Mouse (Mus musculus): ENCODE measurements at regions not wholly inside any gene's neighbourhood (a gene's known extent, or its start where the extent isn't known, plus 50 kb on each side); places are given as distances from the start of the nearest gene placed in this dataset.
A peak's percentile ranks its signal among the peaks of the same experiment; 100 is the strongest.

- no peaks in the 10 kb centered on the region for H3K27me3 ChIP-seq (ENCODE audit: control insufficient read depth, insufficient read depth, low read depth, low read length)
- no peak overlapping the region for H3K4me2 ChIP-seq (ENCODE audit: low read length)
- no peak overlapping the region for H3K27ac ChIP-seq (ENCODE audit: low read length)
- no peaks in the 10 kb centered on the region for H3K36me3 ChIP-seq (ENCODE audit: control insufficient read depth, insufficient read depth, low read length)
- H3K9me3 ChIP-seq (replicated peaks; ENCODE audit: control insufficient read depth, low read length, poor library complexity, severe bottlenecking) = no peaks in the 10 kb centered on the region
- no peak overlapping the region for H3K9ac ChIP-seq (ENCODE audit: low read depth, low read length)
- WGBS = 67% methylated on average over 3 of the region's 3 CpGs
- H3K4me3 ChIP-seq (ENCODE audit: low read depth, low read length) = no peak overlapping the region
- H3K4me1 ChIP-seq (ENCODE audit: control insufficient read depth, insufficient read depth, low read length) = no peaks in the 10 kb centered on the region
- ATAC-seq = no peak
Observed at GRCm38 (mm10) chr1:77219488-77220321, 295.2 kb downstream of the Epha4 start.

- Histone ChIP-seq H3K9ac (ENCODE audit: low read depth, low read length) (no peak overlapping the region), H3K4me2 (ENCODE audit: low read length) (no peak overlapping the region), H3K36me3 (ENCODE audit: control insufficient read depth, insufficient read depth, low read length) (no peaks in the 10 kb centered on the region), H3K27me3 (ENCODE audit: control insufficient read depth, insufficient read depth, low read depth, low read length) (no peaks in the 10 kb centered on the region), H3K4me3 (ENCODE audit: low read depth, low read length) (no peak overlapping the region), H3K9me3 (replicated peaks; ENCODE audit: control insufficient read depth, low read length, poor library complexity, severe bottlenecking) (no peaks in the 10 kb centered on the region), H3K27ac (ENCODE audit: low read length) (no peak overlapping the region), H3K4me1 (ENCODE audit: control insufficient read depth, insufficient read depth, low read length) (no peaks in the 10 kb centered on the region)
- ATAC-seq = no peak
- 97% methylated on average over 1 of the region's 1 CpGs for WGBS
Observed at GRCm38 (mm10) chr1:77220322-77220590, 294.6 kb downstream of the Epha4 start.

GRCm38 (mm10) chr1:77220783-77221182, 294.1 kb downstream of the Epha4 start:
- Histone ChIP-seq H3K9me3 (replicated peaks; ENCODE audit: control insufficient read depth, low read length, poor library complexity, severe bottlenecking) (no peaks in the 10 kb centered on the region), H3K4me1 (ENCODE audit: control insufficient read depth, insufficient read depth, low read length) (no peaks in the 10 kb centered on the region), H3K27ac (ENCODE audit: low read length) (no peak overlapping the region), H3K36me3 (ENCODE audit: control insufficient read depth, insufficient read depth, low read length) (no peaks in the 10 kb centered on the region), H3K4me2 (ENCODE audit: low read length) (no peak overlapping the region), H3K9ac (ENCODE audit: low read depth, low read length) (no peak overlapping the region), H3K4me3 (ENCODE audit: low read depth, low read length) (no peak overlapping the region), H3K27me3 (ENCODE audit: control insufficient read depth, insufficient read depth, low read depth, low read length) (no peaks in the 10 kb centered on the region)
- no peak for ATAC-seq
- 88% methylated on average over 6 of the region's 6 CpGs for WGBS

- Histone ChIP-seq H3K27me3 (ENCODE audit: control insufficient read depth, insufficient read depth, low read depth, low read length) (no peaks in the 10 kb centered on the region), H3K4me2 (ENCODE audit: low read length) (no peak overlapping the region), H3K9ac (ENCODE audit: low read depth, low read length) (no peak overlapping the region), H3K9me3 (replicated peaks; ENCODE audit: control insufficient read depth, low read length, poor library complexity, severe bottlenecking) (no peaks in the 10 kb centered on the region), H3K36me3 (ENCODE audit: control insufficient read depth, insufficient read depth, low read length) (no peaks in the 10 kb centered on the region), H3K4me1 (ENCODE audit: control insufficient read depth, insufficient read depth, low read length) (0 out of 2 replicates have a peak, but pooled peaks cover 2% of the 10 kb centered on the region), H3K27ac (ENCODE audit: low read length) (no peak overlapping the region), H3K4me3 (ENCODE audit: low read depth, low read length) (no peak overlapping the region)
- 92% methylated on average over 2 of the region's 2 CpGs for WGBS
- no peak for ATAC-seq
Observed at GRCm38 (mm10) chr1:77221900-77222299, 293.0 kb downstream of the Epha4 start.

- Histone ChIP-seq H3K27me3 (ENCODE audit: control insufficient read depth, insufficient read depth, low read depth, low read length) (no peaks in the 10 kb centered on the region), H3K36me3 (ENCODE audit: control insufficient read depth, insufficient read depth, low read length) (no peaks in the 10 kb centered on the region), H3K4me1 (ENCODE audit: control insufficient read depth, insufficient read depth, low read length) (0 out of 2 replicates have a peak, but pooled peaks cover 2% of the 10 kb centered on the region), H3K27ac (ENCODE audit: low read length) (no peak overlapping the region), H3K4me3 (ENCODE audit: low read depth, low read length) (no peak overlapping the region), H3K9me3 (replicated peaks; ENCODE audit: control insufficient read depth, low read length, poor library complexity, severe bottlenecking) (no peaks in the 10 kb centered on the region), H3K4me2 (ENCODE audit: low read length) (0 out of 2 replicates have a peak overlapping the region, but pooled peaks have one; percentile 1), H3K9ac (ENCODE audit: low read depth, low read length) (no peak overlapping the region)
- 46% methylated on average over 4 of the region's 4 CpGs for WGBS
- no peak for ATAC-seq
Observed at GRCm38 (mm10) chr1:77226546-77226945, 288.3 kb downstream of the Epha4 start.

- no peaks in the 10 kb centered on the region for H3K9me3 ChIP-seq (replicated peaks; ENCODE audit: control insufficient read depth, low read length, poor library complexity, severe bottlenecking)
- no peak for ATAC-seq
Observed at GRCm38 (mm10) chr1:77226991-77227515, 287.8 kb downstream of the Epha4 start.

GRCm38 (mm10) chr1:77227800-77228199, 287.1 kb downstream of the Epha4 start:
- H3K36me3 ChIP-seq (ENCODE audit: control insufficient read depth, insufficient read depth, low read length) = no peaks in the 10 kb centered on the region
- H3K4me3 ChIP-seq (ENCODE audit: low read depth, low read length) = no peak overlapping the region
- WGBS = 51% methylated on average over 6 of the region's 6 CpGs
- no peak overlapping the region for H3K4me2 ChIP-seq (ENCODE audit: low read length)
- H3K9ac ChIP-seq (ENCODE audit: low read depth, low read length) = no peak overlapping the region
- ATAC-seq = no peak
- H3K27me3 ChIP-seq (ENCODE audit: control insufficient read depth, insufficient read depth, low read depth, low read length) = no peaks in the 10 kb centered on the region
- H3K4me1 ChIP-seq (ENCODE audit: control insufficient read depth, insufficient read depth, low read length) = 0 out of 2 replicates have a peak, but pooled peaks cover 2% of the 10 kb centered on the region
- H3K27ac ChIP-seq (ENCODE audit: low read length) = no peak overlapping the region
- no peaks in the 10 kb centered on the region for H3K9me3 ChIP-seq (replicated peaks; ENCODE audit: control insufficient read depth, low read length, poor library complexity, severe bottlenecking)

More at GRCm38 (mm10) chr1:77226991-77227515, 287.8 kb downstream of the Epha4 start:
- Histone ChIP-seq H3K9ac (ENCODE audit: low read depth, low read length) (no peak overlapping the region), H3K4me3 (ENCODE audit: low read depth, low read length) (no peak overlapping the region), H3K36me3 (ENCODE audit: control insufficient read depth, insufficient read depth, low read length) (no peaks in the 10 kb centered on the region), H3K27ac (ENCODE audit: low read length) (no peak overlapping the region), H3K27me3 (ENCODE audit: control insufficient read depth, insufficient read depth, low read depth, low read length) (no peaks in the 10 kb centered on the region), H3K4me1 (ENCODE audit: control insufficient read depth, insufficient read depth, low read length) (0 out of 2 replicates have a peak, but pooled peaks cover 2% of the 10 kb centered on the region), H3K4me2 (ENCODE audit: low read length) (0 out of 2 replicates have a peak overlapping the region, but pooled peaks have one; percentile 1)
- 7% methylated on average over 12 of the region's 12 CpGs for WGBS

- Histone ChIP-seq H3K9ac (ENCODE audit: low read depth, low read length) (no peak overlapping the region), H3K9me3 (replicated peaks; ENCODE audit: control insufficient read depth, low read length, poor library complexity, severe bottlenecking) (no peaks in the 10 kb centered on the region), H3K4me2 (ENCODE audit: low read length) (no peak overlapping the region), H3K27me3 (ENCODE audit: control insufficient read depth, insufficient read depth, low read depth, low read length) (no peaks in the 10 kb centered on the region), H3K4me3 (ENCODE audit: low read depth, low read length) (no peak overlapping the region), H3K4me1 (ENCODE audit: control insufficient read depth, insufficient read depth, low read length) (0 out of 2 replicates have a peak, but pooled peaks cover 2% of the 10 kb centered on the region), H3K27ac (ENCODE audit: low read length) (no peak overlapping the region), H3K36me3 (ENCODE audit: control insufficient read depth, insufficient read depth, low read length) (no peaks in the 10 kb centered on the region)
- WGBS = 86% methylated on average over 4 of the region's 4 CpGs
- ATAC-seq = no peak
Observed at GRCm38 (mm10) chr1:77229561-77229960, 285.3 kb downstream of the Epha4 start.

GRCm38 (mm10) chr1:77233010-77233409, 281.9 kb downstream of the Epha4 start:
- no peaks in the 10 kb centered on the region for H3K9me3 ChIP-seq (replicated peaks; ENCODE audit: control insufficient read depth, low read length, poor library complexity, severe bottlenecking)
- 88% methylated on average over 4 of the region's 4 CpGs for WGBS
- H3K4me2 ChIP-seq (ENCODE audit: low read length) = no peak overlapping the region
- H3K9ac ChIP-seq (ENCODE audit: low read depth, low read length) = no peak overlapping the region
- ATAC-seq = no peak
- no peak overlapping the region for H3K4me3 ChIP-seq (ENCODE audit: low read depth, low read length)
- H3K27me3 ChIP-seq (ENCODE audit: control insufficient read depth, insufficient read depth, low read depth, low read length) = no peaks in the 10 kb centered on the region
- H3K27ac ChIP-seq (ENCODE audit: low read length) = no peak overlapping the region
- no peaks in the 10 kb centered on the region for H3K36me3 ChIP-seq (ENCODE audit: control insufficient read depth, insufficient read depth, low read length)
- no peaks in the 10 kb centered on the region for H3K4me1 ChIP-seq (ENCODE audit: control insufficient read depth, insufficient read depth, low read length)
